Mouse (Mus musculus): ENCODE data around the gene Adgrv1. TPM values are rescaled to one million over a fixed set of nuclear protein-coding genes. Genes with fewer than 3 reads are reported as not detected.

The Adgrv1 gene
- polyA plus RNA-seq, 1 experiment from 2014 or later = 0.86 TPM

DNA sequence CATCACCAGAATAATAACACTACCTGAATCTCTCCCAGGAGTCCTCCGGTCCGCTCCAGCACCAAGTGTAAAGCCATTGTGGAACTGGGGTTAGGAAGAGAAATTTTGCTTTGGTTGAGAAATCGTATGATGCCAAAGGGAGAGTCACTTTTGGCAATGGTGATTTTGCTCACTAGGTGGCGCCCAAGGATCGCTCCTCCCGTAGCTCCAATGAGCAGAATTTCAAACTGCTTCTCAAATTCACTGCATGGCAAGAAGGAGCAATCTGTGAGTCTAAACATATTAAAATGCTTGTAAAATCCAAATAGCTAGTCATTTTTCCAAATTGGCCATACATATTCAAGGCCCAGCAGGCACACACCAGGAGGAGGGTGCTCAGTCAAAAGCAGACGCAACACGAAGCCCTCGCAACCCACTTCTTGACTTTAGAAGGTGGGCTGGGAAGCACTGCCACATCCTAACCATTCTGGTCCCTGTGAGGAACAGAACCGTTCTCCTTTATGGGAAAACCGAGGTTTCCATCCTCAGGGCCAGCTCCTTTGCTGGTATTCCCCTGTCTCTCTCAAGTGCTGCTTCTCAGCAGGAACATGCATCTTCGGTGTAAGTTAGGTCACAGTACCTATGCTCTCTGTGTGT, 193.4 kb downstream of the Adgrv1 start:
- Histone ChIP-seq H3K9me3 (ENCODE audit: control insufficient read depth) (no peaks in the 10 kb centered on the region), H3K27me3 (replicated peaks; ENCODE audit: control insufficient read depth, insufficient read depth, low read length) (no peaks in the 10 kb centered on the region), H3K4me3 (ENCODE audit: low read depth, low read length) (no peak overlapping the region), H3K4me1 (replicated peaks; ENCODE audit: control insufficient read depth, insufficient read depth, low read length) (no peaks in the 10 kb centered on the region), H3K36me3 (ENCODE audit: control insufficient read depth, insufficient read depth) (no peaks in the 10 kb centered on the region), H3K9ac (ENCODE audit: low read depth, low read length) (no peak overlapping the region), H3K27ac (ENCODE audit: low read depth, low read length) (no peak overlapping the region), H3K4me2 (replicated peaks; ENCODE audit: low read depth) (no peak overlapping the region)
- peak; percentile 95 for TF ChIP-seq CTCF (IDR thresholded peaks at IDR 0.05; ENCODE audit: low read depth)
- ATAC-seq = no peak
- 41% methylated on average over 12 of the region's 12 CpGs for WGBS

DNA sequence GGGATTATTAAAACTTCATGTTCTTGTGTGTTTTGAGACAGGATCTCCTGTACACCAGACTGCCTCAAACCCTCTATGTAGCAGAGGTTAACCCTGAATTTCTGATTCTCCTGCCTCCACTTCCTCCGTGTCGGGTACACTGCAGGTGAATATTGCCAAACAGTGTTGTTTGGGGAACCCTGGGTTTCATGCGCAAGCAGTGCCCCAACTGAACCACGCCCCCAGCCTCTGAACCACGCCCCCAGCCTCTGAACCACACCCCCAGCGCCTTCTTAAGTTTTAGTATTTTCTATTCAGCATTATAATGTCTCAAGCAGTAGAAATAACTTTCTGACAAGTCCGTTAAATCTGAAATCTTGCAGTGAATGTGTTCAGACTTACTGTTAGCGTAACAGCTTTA, 195.9 kb downstream of the Adgrv1 start:
- no peak for ATAC-seq
- WGBS = 59% methylated on average over 8 of the region's 8 CpGs
- H3K27me3 ChIP-seq (replicated peaks; ENCODE audit: control insufficient read depth, insufficient read depth, low read length) = no peaks in the 10 kb centered on the region
- no peaks in the 10 kb centered on the region for H3K36me3 ChIP-seq (ENCODE audit: control insufficient read depth, insufficient read depth)
- H3K9ac ChIP-seq (ENCODE audit: low read depth, low read length) = no peak overlapping the region
- no peak overlapping the region for H3K4me2 ChIP-seq (replicated peaks; ENCODE audit: low read depth)
- TF ChIP-seq CTCF (IDR thresholded peaks at IDR 0.05; ENCODE audit: low read depth) = no peak
- no peak overlapping the region for H3K4me3 ChIP-seq (ENCODE audit: low read depth, low read length)
- no peaks in the 10 kb centered on the region for H3K9me3 ChIP-seq (ENCODE audit: control insufficient read depth)
- H3K4me1 ChIP-seq (replicated peaks; ENCODE audit: control insufficient read depth, insufficient read depth, low read length) = no peaks in the 10 kb centered on the region
- no peak overlapping the region for H3K27ac ChIP-seq (ENCODE audit: low read depth, low read length)

DNA sequence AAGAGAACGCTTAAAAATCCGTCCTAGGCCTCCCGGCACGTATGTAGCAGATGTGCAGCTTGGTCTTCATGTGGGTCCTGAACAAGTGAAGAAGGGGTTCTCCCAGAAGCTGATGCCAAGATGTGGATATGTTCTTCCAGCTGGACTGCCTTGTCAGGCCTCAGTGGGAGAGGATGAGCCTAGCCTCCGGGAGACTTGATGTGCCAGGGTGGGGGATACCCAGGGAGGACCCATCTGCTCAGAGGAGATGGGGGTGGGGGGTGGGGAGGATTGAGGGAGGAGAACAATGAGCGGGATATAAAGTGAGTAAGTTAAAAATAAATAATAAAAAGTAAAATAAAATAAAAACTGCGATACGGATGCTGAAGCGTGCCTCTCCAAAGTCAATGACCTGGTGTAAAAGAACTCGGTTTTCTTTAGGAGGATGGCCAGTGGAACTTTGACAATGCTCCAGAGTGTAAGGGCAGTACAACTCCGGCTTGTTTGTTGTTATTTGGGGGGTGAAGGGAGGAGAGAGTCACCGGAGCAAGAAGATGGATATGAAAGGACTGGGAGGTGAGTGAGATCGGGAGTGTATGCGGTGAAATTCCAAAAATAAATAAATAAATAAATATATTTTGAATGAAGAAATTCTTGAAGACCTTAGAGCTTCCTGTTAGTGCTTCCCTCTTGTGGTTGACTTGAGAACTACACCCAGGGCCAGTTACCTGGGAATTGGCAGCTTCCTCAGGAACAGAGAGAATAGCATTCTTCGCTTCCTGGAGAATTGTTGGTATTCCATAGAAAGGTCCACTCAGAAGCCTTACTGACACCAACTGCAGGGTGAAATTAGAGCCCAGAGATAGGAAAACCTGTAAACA, 205.8 kb downstream of the Adgrv1 start:
- WGBS = 71% methylated on average over 15 of the region's 15 CpGs
- no peak for ATAC-seq
- TF ChIP-seq CTCF (IDR thresholded peaks at IDR 0.05; ENCODE audit: low read depth) = peak; percentile 73
- Histone ChIP-seq H3K27me3 (replicated peaks; ENCODE audit: control insufficient read depth, insufficient read depth, low read length) (no peaks in the 10 kb centered on the region), H3K9ac (ENCODE audit: low read depth, low read length) (no peak overlapping the region), H3K27ac (ENCODE audit: low read depth, low read length) (no peak overlapping the region), H3K4me1 (replicated peaks; ENCODE audit: control insufficient read depth, insufficient read depth, low read length) (no peaks in the 10 kb centered on the region), H3K4me2 (replicated peaks; ENCODE audit: low read depth) (no peak overlapping the region), H3K9me3 (ENCODE audit: control insufficient read depth) (no peaks in the 10 kb centered on the region), H3K36me3 (ENCODE audit: control insufficient read depth, insufficient read depth) (no peaks in the 10 kb centered on the region), H3K4me3 (ENCODE audit: low read depth, low read length) (no peak overlapping the region)

DNA sequence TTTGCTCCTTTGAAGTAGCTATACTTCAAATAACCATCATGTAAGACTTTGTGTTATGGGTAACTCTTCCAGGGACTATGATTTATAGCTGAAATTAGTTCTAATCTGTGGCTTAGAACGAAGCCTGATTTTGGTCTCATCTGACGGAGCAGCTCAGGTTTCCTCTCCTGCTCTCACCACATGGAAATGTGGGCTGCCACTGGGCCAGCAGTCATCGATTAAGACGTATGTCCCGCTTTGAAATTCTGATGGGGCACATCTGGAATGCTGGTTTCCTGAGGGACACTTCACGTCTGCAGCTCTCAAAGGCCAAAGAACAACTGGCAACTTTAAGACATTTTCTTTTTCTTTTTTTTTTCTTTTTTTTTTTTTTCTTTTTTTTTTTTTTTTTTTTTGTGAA, 207.8 kb downstream of the Adgrv1 start:
- no peak overlapping the region for H3K27ac ChIP-seq (ENCODE audit: low read depth, low read length)
- ATAC-seq = no peak
- H3K4me2 ChIP-seq (replicated peaks; ENCODE audit: low read depth) = no peak overlapping the region
- H3K27me3 ChIP-seq (replicated peaks; ENCODE audit: control insufficient read depth, insufficient read depth, low read length) = no peaks in the 10 kb centered on the region
- no peaks in the 10 kb centered on the region for H3K9me3 ChIP-seq (ENCODE audit: control insufficient read depth)
- H3K9ac ChIP-seq (ENCODE audit: low read depth, low read length) = no peak overlapping the region
- WGBS = 74% methylated on average over 6 of the region's 6 CpGs
- no peak overlapping the region for H3K4me3 ChIP-seq (ENCODE audit: low read depth, low read length)
- no peaks in the 10 kb centered on the region for H3K4me1 ChIP-seq (replicated peaks; ENCODE audit: control insufficient read depth, insufficient read depth, low read length)
- TF ChIP-seq CTCF (IDR thresholded peaks at IDR 0.05; ENCODE audit: low read depth) = no peak
- no peaks in the 10 kb centered on the region for H3K36me3 ChIP-seq (ENCODE audit: control insufficient read depth, insufficient read depth)

DNA sequence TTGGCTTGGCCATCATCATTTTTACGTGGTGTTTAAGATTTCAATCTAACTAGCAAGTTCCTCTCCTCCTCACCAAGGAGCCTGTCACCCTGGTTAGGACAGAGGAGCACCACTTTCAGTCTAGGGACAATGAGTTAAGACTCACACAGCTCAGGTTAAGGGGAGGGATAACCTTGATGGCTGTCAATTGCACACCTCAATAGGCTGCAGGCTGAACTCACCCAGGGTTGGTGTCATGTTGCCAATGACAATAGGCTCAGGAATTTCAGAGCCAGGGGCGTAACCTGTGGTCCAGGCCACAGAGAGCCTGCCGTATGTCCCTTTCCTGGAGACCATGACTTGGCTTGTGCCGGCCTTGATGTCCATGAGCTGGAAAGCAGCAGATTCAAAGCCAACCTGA, 209.0 kb downstream of the Adgrv1 start:
- Histone ChIP-seq H3K36me3 (ENCODE audit: control insufficient read depth, insufficient read depth) (no peaks in the 10 kb centered on the region), H3K27me3 (replicated peaks; ENCODE audit: control insufficient read depth, insufficient read depth, low read length) (no peaks in the 10 kb centered on the region), H3K4me2 (replicated peaks; ENCODE audit: low read depth) (no peak overlapping the region), H3K4me1 (replicated peaks; ENCODE audit: control insufficient read depth, insufficient read depth, low read length) (no peaks in the 10 kb centered on the region), H3K9ac (ENCODE audit: low read depth, low read length) (no peak overlapping the region), H3K4me3 (ENCODE audit: low read depth, low read length) (no peak overlapping the region), H3K27ac (ENCODE audit: low read depth, low read length) (no peak overlapping the region), H3K9me3 (ENCODE audit: control insufficient read depth) (no peaks in the 10 kb centered on the region)
- WGBS = 68% methylated on average over 4 of the region's 4 CpGs
- no peak for ATAC-seq
- TF ChIP-seq CTCF (IDR thresholded peaks at IDR 0.05; ENCODE audit: low read depth) = no peak

DNA sequence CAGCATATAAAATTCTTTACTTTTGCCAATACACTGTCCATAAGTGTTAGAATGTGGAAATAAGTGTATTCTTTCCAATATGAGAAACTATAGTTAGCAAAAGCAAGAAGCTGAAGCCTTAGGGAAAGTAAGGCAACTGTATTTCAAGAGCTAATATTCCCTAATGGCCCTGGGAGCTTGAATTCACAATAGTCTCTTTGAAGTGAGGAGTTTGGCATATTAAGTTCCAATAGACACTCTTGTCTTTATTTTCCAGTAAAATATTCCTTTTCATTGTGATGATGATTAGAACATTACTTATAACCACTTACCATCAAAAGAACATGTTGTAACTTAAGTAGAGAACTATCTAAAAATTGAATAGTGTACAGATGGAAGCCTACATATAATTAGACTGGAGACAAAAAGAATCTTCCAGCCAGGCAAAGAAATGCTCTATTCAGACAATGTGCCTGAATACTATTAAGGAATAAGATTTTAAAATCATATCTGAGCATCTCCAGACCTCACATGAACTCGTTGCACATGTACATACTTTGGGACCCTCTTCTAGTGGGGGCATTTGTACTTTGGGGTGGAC, 225.0 kb downstream of the Adgrv1 start:
- Histone ChIP-seq H3K36me3 (ENCODE audit: control insufficient read depth, insufficient read depth) (no peaks in the 10 kb centered on the region), H3K9ac (ENCODE audit: low read depth, low read length) (no peak overlapping the region), H3K27me3 (replicated peaks; ENCODE audit: control insufficient read depth, insufficient read depth, low read length) (no peaks in the 10 kb centered on the region), H3K4me1 (replicated peaks; ENCODE audit: control insufficient read depth, insufficient read depth, low read length) (no peaks in the 10 kb centered on the region), H3K4me3 (ENCODE audit: low read depth, low read length) (no peak overlapping the region), H3K27ac (ENCODE audit: low read depth, low read length) (no peak overlapping the region), H3K4me2 (replicated peaks; ENCODE audit: low read depth) (no peak overlapping the region), H3K9me3 (ENCODE audit: control insufficient read depth) (no peaks in the 10 kb centered on the region)
- TF ChIP-seq CTCF (IDR thresholded peaks at IDR 0.05; ENCODE audit: low read depth) = no peak
- no peak for ATAC-seq
- 87% methylated on average over 1 of the region's 1 CpGs for WGBS
